Mouse (Mus musculus) ES-Bruce4 (cell line): ENCODE results near the gene Gspt1. TPM values are rescaled to one million over a fixed set of nuclear protein-coding genes. Genes with fewer than 3 reads are reported as not detected.
A peak's percentile ranks its signal among the peaks of the same experiment; 100 is the strongest.

Source experiments
- H3K27ac ChIP-seq: 2 replicates; pipeline ENCODE4 v1.5.1; 2012; ENCODE audit warnings: low read length, inconsistent platforms; ENCODE audit not compliant: insufficient read depth
- H3K27me3 ChIP-seq: 2 replicates; pipeline ENCODE4 v1.6.1; 2012; ENCODE audit warnings: mild to moderate bottlenecking, low read length, inconsistent platforms; ENCODE audit not compliant: control insufficient read depth, poor library complexity, insufficient read depth, severe bottlenecking
- H3K36me3 ChIP-seq: 2 replicates; pipeline ENCODE4 v1.6.1; 2012; ENCODE audit warnings: inconsistent platforms, mild to moderate bottlenecking, low read length, moderate library complexity; ENCODE audit not compliant: control insufficient read depth, poor library complexity, insufficient read depth, severe bottlenecking
- H3K4me1 ChIP-seq: one replicate; pipeline ENCODE4 v1.8.1; 2011; ENCODE audit warnings: low read length; ENCODE audit not compliant: control insufficient read depth, insufficient read depth
- H3K4me3 ChIP-seq: 2 replicates; pipeline ENCODE4 v1.5.1; 2011; ENCODE audit warnings: low read depth, mild to moderate bottlenecking, low read length
- H3K9ac ChIP-seq: 2 replicates; pipeline ENCODE4 v1.6.1; 2012; ENCODE audit warnings: low read depth, mild to moderate bottlenecking, inconsistent platforms; ENCODE audit not compliant: poor library complexity, severe bottlenecking
- H3K9me3 ChIP-seq: replicated peaks from 2 replicates; pipeline ENCODE4 v1.6.1; 2012; ENCODE audit warnings: mild to moderate bottlenecking, low read length, inconsistent platforms; ENCODE audit not compliant: control insufficient read depth, poor library complexity, insufficient read depth, severe bottlenecking
- CTCF ChIP-seq: IDR thresholded peaks from one replicate; pipeline ENCODE4 v1.8.1; 2011; ENCODE audit warnings: low read depth, low read length
- EP300 ChIP-seq: IDR thresholded peaks from 2 replicates; pipeline ENCODE4 v1.6.1; 2011; ENCODE audit warnings: low read depth, low read length; ENCODE audit not compliant: insufficient read depth
- POLR2A ChIP-seq: IDR thresholded peaks from one replicate; pipeline ENCODE4 v1.8.1; 2011; ENCODE audit warnings: low read length; ENCODE audit not compliant: insufficient read depth
- polyA plus RNA-seq: library from polyadenylated mRNA; stranded (reverse); fragments of >200 nt; gene quantifications from 2 replicates; pipeline ENCODE4 v1.2.4, GENCODE M21; 2011; ENCODE audit warnings: low read depth; ENCODE audit not compliant: missing spikeins, insufficient read depth, insufficient read length

Gspt1 gene
- polyA plus RNA-seq, 1 experiment, result 290 TPM

DNA sequence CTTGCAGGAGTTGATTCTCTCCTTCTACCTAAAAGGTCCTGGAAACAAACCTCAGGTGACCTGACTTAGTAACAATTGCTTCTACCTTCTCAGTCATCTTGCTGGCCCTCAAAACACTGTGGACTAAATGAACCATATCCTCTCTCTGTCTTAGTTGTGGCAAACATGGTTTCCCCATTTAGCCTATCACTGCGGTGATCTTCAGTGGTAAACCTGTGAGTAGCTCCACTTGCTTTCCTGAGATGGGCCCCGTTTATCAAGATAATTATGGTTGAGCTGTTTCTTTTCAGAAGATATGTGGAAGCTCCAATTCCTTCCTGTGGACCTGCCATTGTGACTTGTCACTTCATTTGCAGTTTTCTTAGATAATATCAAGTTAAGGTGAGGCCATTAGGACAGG is 30.8 kb upstream of the Gspt1 start:
- Histone ChIP-seq H3K9ac (no peak overlapping the region), H3K27me3 (no peaks in the 10 kb centered on the region), H3K27ac (no peak overlapping the region), H3K4me3 (no peak overlapping the region), H3K9me3 (peaks cover 6% of the 10 kb centered on the region), H3K4me1 (no peaks in the 10 kb centered on the region), H3K36me3 (no peaks in the 10 kb centered on the region)
- no peak for TF ChIP-seq CTCF
- TF ChIP-seq EP300, result no peak
- TF ChIP-seq POLR2A, result no peak

DNA sequence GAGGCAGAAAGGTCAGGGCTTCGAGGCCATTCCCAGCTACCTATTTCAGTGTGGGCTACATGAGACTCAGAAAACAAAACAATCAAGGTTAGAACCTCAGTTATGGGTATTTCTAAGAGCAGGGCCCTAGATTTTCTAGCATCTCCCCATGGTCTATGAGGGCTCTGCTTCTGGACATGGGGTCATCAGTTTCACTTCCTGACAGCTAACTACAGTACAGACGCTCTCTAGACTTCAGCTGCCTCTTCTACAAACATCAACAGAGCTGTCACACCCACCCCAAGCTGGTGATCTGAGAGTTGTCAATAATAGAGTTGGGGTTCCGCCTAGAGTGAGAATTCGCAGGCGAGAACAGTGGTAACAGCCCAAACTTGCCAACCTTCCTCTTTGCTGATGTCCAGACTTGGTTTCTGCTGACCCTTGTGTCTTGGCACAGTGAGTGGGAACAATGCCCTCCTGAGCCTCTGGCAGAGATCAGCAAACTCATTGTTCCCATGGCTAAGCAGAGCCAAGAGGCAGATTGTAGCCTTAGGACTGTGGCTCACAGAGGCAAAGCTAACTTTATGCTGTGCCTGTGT is 28.6 kb upstream of the Gspt1 start:
- no peak overlapping the region for H3K27ac ChIP-seq
- TF ChIP-seq POLR2A, result no peak
- no peak for TF ChIP-seq CTCF
- TF ChIP-seq EP300, result no peak

DNA sequence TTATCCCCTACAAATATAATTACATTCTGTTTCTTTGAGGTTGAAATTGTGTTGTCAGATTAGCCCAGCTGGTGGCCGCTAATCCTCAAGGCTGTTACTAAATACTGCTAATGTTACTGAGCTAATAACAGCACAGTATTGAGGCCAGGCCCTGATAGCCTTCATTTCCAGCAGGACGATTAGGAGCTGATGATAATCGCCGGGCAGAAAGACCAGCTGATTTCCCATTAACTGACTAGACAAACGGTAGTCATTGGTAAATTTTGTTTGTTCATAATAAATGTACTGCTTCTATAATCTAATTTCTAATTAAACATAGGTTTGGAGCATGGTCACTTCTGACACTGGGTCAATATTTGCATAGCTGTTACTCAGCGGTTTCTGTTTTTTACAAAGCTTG is 24.7 kb upstream of the Gspt1 start:
- no peaks in the 10 kb centered on the region for H3K9me3 ChIP-seq
- TF ChIP-seq POLR2A (no peak), EP300 (no peak), CTCF (no peak)
- peaks cover 4% of the 10 kb centered on the region for H3K4me1 ChIP-seq
- no peak overlapping the region for H3K9ac ChIP-seq
- H3K4me3 ChIP-seq, result no peak overlapping the region
- no peaks in the 10 kb centered on the region for H3K36me3 ChIP-seq
- no peaks in the 10 kb centered on the region for H3K27me3 ChIP-seq
- H3K27ac ChIP-seq, result no peak overlapping the region

More for the DNA sequence above, 28.6 kb upstream of the Gspt1 start:
- Histone ChIP-seq H3K27me3 (no peaks in the 10 kb centered on the region), H3K4me1 (no peaks in the 10 kb centered on the region), H3K9ac (no peak overlapping the region), H3K36me3 (no peaks in the 10 kb centered on the region), H3K9me3 (no peaks in the 10 kb centered on the region), H3K4me3 (no peak overlapping the region)

DNA sequence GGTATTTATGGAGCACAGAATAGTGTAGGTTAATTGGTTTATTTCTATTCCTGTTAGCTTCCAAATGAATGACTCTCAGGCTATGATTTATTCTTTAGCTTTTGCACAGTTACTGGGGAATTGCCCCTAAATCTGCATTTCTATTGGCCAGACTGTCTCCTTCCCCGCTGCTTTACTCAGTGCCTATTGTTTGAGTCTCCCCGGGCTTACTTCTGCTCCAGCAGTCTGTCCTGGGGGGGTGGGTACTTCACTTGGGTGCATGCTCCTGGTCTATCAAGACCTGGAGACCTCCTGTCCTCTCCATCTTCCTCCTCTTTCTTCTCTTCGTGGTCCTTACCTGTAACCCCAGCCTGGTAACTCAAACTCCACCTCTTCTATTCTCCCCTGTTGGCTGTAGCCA is 22.8 kb upstream of the Gspt1 start:
- TF ChIP-seq CTCF, result no peak
- 0 out of 2 replicates have a peak, but pooled peaks have one; percentile 35 for TF ChIP-seq EP300
- Histone ChIP-seq H3K9me3 (no peaks in the 10 kb centered on the region), H3K4me3 (no peak overlapping the region), H3K27me3 (no peaks in the 10 kb centered on the region), H3K4me1 (peaks cover 7% of the 10 kb centered on the region), H3K9ac (no peak overlapping the region), H3K27ac (0 out of 2 replicates have a peak overlapping the region, but pooled peaks have one; percentile 57), H3K36me3 (no peaks in the 10 kb centered on the region)

DNA sequence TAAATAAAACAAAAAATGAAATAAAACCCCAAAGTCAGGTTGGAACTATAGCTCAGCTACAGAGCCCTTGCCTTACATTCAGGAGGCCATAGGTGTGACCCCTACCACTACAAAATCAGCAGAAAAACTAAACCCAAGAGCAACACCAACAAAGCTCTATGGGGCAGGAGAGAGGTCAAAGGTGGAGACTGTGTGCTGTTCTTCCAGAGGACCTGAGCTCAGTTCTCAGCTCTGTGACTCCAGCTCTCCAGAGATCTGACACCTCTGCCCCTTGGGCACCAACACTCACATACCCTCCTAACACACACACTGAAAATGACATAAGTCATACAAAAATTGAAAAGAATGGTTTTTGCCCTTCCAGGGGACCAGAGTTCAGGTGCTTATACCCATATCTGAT is 16.9 kb upstream of the Gspt1 start:
- no peaks in the 10 kb centered on the region for H3K36me3 ChIP-seq
- no peak for TF ChIP-seq EP300

DNA sequence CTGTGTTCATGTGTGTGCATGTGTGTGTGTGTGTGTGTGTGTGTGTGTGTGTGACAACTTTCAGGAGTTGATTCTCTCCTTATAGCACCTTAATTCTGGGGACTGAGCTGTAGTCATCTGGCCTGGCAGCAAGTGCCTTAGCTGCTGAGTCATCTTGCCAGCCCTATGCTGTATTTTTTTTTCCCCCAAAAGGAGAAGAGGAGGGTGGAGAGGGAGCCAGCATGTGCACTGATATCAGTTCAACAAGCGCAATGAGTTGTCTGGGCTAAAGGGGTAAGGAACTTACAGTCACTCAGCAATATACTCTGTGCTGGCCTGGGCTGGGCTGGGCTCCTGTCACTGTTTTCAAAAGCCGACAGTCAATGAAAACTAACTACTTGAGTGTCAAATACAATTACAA is 16.5 kb upstream of the Gspt1 start:
- TF ChIP-seq EP300 (no peak), POLR2A (no peak), CTCF (no peak)
- Histone ChIP-seq H3K4me1 (peaks cover 5% of the 10 kb centered on the region), H3K27me3 (no peaks in the 10 kb centered on the region), H3K9ac (no peak overlapping the region), H3K36me3 (no peaks in the 10 kb centered on the region), H3K4me3 (no peak overlapping the region), H3K9me3 (no peaks in the 10 kb centered on the region), H3K27ac (no peak overlapping the region)

More for the DNA sequence above, 16.9 kb upstream of the Gspt1 start:
- no peaks in the 10 kb centered on the region for H3K27me3 ChIP-seq
- no peak overlapping the region for H3K4me3 ChIP-seq
- no peaks in the 10 kb centered on the region for H3K9me3 ChIP-seq
- H3K4me1 ChIP-seq, result peaks cover 5% of the 10 kb centered on the region
- no peak overlapping the region for H3K9ac ChIP-seq
- H3K27ac ChIP-seq, result no peak overlapping the region
